Mouse (Mus musculus) spleen, adult 2 months (tissue): Measurements from ENCODE around the gene Rdh19. TPM values are rescaled to one million over a fixed set of nuclear protein-coding genes. Genes with fewer than 3 reads are reported as not detected.
"Not testable (repeated sequence)": the region's sequence is repeated elsewhere in the genome, so short reads cannot be mapped to it uniquely, and the experiment has no call there.

Source experiments
- DNase-seq, 2 experiments: peaks; one replicate each; pipeline versions ENCODE4 v3.0.0 to v3.0.0-alpha.2; 2012 to 2021; ENCODE audit warnings: low spot score in 2 of 2, low read depth in 1 of 2
- H3K27ac ChIP-seq: fragments of 200-500 bp; 2 replicates; pipeline ENCODE4 v1.5.1; 2012; ENCODE audit warnings: low read length, inconsistent platforms; ENCODE audit not compliant: insufficient read depth
- H3K27me3 ChIP-seq: fragments of 200-500 bp; 2 replicates; pipeline ENCODE4 v1.6.1; 2012; ENCODE audit warnings: mild to moderate bottlenecking, moderate library complexity, low read length, inconsistent platforms; ENCODE audit not compliant: control insufficient read depth, insufficient read depth
- H3K36me3 ChIP-seq: fragments of 200-500 bp; 2 replicates; pipeline ENCODE4 v1.6.1; 2012; ENCODE audit warnings: mild to moderate bottlenecking, low read length, inconsistent platforms; ENCODE audit not compliant: control insufficient read depth, insufficient read depth
- H3K4me1 ChIP-seq: fragments of 200-500 bp; 2 replicates; pipeline ENCODE4 v1.6.1; 2011; ENCODE audit warnings: inconsistent platforms; ENCODE audit not compliant: control insufficient read depth, insufficient read depth, insufficient read length
- H3K4me3 ChIP-seq: fragments of 200-500 bp; 2 replicates; pipeline ENCODE4 v1.5.1; 2011; ENCODE audit warnings: mild to moderate bottlenecking, inconsistent platforms; ENCODE audit not compliant: insufficient read depth, insufficient read length; ENCODE audit errors: extremely low read depth
- CTCF ChIP-seq: fragments of 200-500 bp; IDR thresholded peaks from 2 replicates; pipeline ENCODE4 v1.5.1; 2011; ENCODE audit warnings: mild to moderate bottlenecking, inconsistent platforms; ENCODE audit not compliant: insufficient read depth, insufficient read length, insufficient replicate concordance; ENCODE audit errors: extremely low read depth
- POLR2A ChIP-seq: fragments of 200-500 bp; IDR thresholded peaks from 2 replicates; pipeline ENCODE4 v1.6.1; 2011; ENCODE audit warnings: low read depth, low read length, inconsistent platforms
- WGBS: fragments of 180-500 bp; shearing (Covaris S2); methylation state at CpG from one replicate; pipeline ENCODE4 v1.1.7; 2018; 5-methylcytosine and 5-hydroxymethylcytosine counted together
- polyA plus RNA-seq: library from polyadenylated mRNA; depleted of rRNA; stranded (reverse); fragments of >200 nt; gene quantifications from 2 replicates; pipeline ENCODE4 v1.2.3, GENCODE M21; 2012

The Rdh19 gene
- polyA plus RNA-seq, 1 experiment = not detected

- Histone ChIP-seq H3K4me1 (no peaks in the 10 kb centered on the region), H3K4me3 (no peak overlapping the region), H3K36me3 (no peaks in the 10 kb centered on the region), H3K27me3 (no peaks in the 10 kb centered on the region), H3K27ac (no peak overlapping the region)
- no peak for TF ChIP-seq CTCF
- TF ChIP-seq POLR2A = no peak
- WGBS = 85% methylated on average over 3 of the region's 3 CpGs
- no peak for DNase-seq
These were observed 29.5 kb downstream of the Rdh19 start for GRCm38 (mm10) chr10:127879155-127879688.

- TF ChIP-seq POLR2A = no peak
- no peak for TF ChIP-seq CTCF
- H3K27me3 ChIP-seq = no peaks in the 10 kb centered on the region
- no peaks in the 10 kb centered on the region for H3K4me1 ChIP-seq
- no peak for DNase-seq
- no peak overlapping the region for H3K27ac ChIP-seq
- WGBS = 92% methylated on average over 4 of the region's 4 CpGs
- no peaks in the 10 kb centered on the region for H3K36me3 ChIP-seq
- H3K4me3 ChIP-seq = no peak overlapping the region
These were observed 31.3 kb downstream of the Rdh19 start for GRCm38 (mm10) chr10:127881041-127881440.

GRCm38 (mm10) chr10:127886551-127886950 lies 36.8 kb downstream of the Rdh19 start:
- no peak for DNase-seq
- TF ChIP-seq CTCF = no peak
- no peak for TF ChIP-seq POLR2A
- 81% methylated on average over 1 of the region's 1 CpGs for WGBS

GRCm38 (mm10) chr10:127886971-127887370 lies 37.2 kb downstream of the Rdh19 start:
- no peaks in the 10 kb centered on the region for H3K4me1 ChIP-seq
- WGBS = 87% methylated on average over 4 of the region's 4 CpGs
- no peak for TF ChIP-seq POLR2A
- TF ChIP-seq CTCF = no peak
- H3K4me3 ChIP-seq = no peak overlapping the region
- no peaks in the 10 kb centered on the region for H3K36me3 ChIP-seq
- no peak overlapping the region for H3K27ac ChIP-seq
- no peak for DNase-seq
- no peaks in the 10 kb centered on the region for H3K27me3 ChIP-seq

More at GRCm38 (mm10) chr10:127886551-127886950, 36.8 kb downstream of the Rdh19 start:
- Histone ChIP-seq H3K27me3 (no peaks in the 10 kb centered on the region), H3K27ac (no peak overlapping the region), H3K4me3 (no peak overlapping the region), H3K36me3 (no peaks in the 10 kb centered on the region), H3K4me1 (no peaks in the 10 kb centered on the region)

GRCm38 (mm10) chr10:127888605-127889004 lies 38.9 kb downstream of the Rdh19 start, which contains the start of gene Rdh7:
TSS of gene Rdh7 (minus strand) at chr10:127888817.
- no peak within 1 kb of the TSS for H3K27ac ChIP-seq

GRCm38 (mm10) chr10:127891481-127891880 lies 41.8 kb downstream of the Rdh19 start:
- WGBS = 83% methylated on average over 1 of the region's 1 CpGs
- Histone ChIP-seq H3K4me3 (no peak overlapping the region), H3K36me3 (no peaks in the 10 kb centered on the region), H3K27me3 (no peaks in the 10 kb centered on the region), H3K4me1 (no peaks in the 10 kb centered on the region), H3K27ac (no peak overlapping the region)
- TF ChIP-seq POLR2A (no peak), CTCF (no peak)
- no peak for DNase-seq

More at GRCm38 (mm10) chr10:127888605-127889004, 38.9 kb downstream of the Rdh19 start, which contains the start of gene Rdh7:
- Histone ChIP-seq H3K4me1 (no peaks in the 10 kb centered on the region), H3K27me3 (no peaks in the 10 kb centered on the region), H3K4me3 (no peak within 1 kb of the TSS), H3K36me3 (no peaks in the 10 kb centered on the region)
- DNase-seq = no peak
- TF ChIP-seq CTCF = no peak

- not testable (repeated sequence) for H3K27me3 ChIP-seq, H3K4me3 ChIP-seq, H3K4me1 ChIP-seq, H3K36me3 ChIP-seq, DNase-seq, H3K27ac ChIP-seq
- WGBS = 53% methylated on average over 5 of the region's 5 CpGs
These were observed 43.7 kb downstream of the Rdh19 start for GRCm38 (mm10) chr10:127893163-127894022.
